Mouse (Mus musculus) intestine, embryonic 14.5 days (tissue): ENCODE data around the gene Slc25a39. TPM values are rescaled to one million over a fixed set of nuclear protein-coding genes. Genes with fewer than 3 reads are reported as not detected.
"Not testable (repeated sequence)": the region's sequence is repeated elsewhere in the genome, so short reads cannot be mapped to it uniquely, and the experiment has no call there.

Experiments used
- ATAC-seq: fragments of 200-750 bp; cut with Nextera tagmentation; replicated peaks from 2 replicates; pipeline ENCODE4 v1.8.0; 2017; ENCODE audit warnings: low read depth, moderate number of reproducible peaks, moderate TSS enrichment, moderate library complexity; ENCODE audit not compliant: low FRiP score, low TSS enrichment
- DNase-seq: peaks from one replicate; pipeline ENCODE4 v3.0.0-alpha.2; 2018; ENCODE audit warnings: low spot score
- H3K27ac ChIP-seq: fragments of 300-500 bp; sonication (generic); 2 replicates; pipeline ENCODE4 v1.5.1; 2014; ENCODE audit warnings: low read depth, mild to moderate bottlenecking, control low read depth
- H3K27me3 ChIP-seq: fragments of 300-500 bp; sonication (generic); replicated peaks from 2 replicates; pipeline ENCODE4 v1.6.1; 2014; ENCODE audit warnings: low read length, control low read depth; ENCODE audit not compliant: control insufficient read depth, insufficient read depth
- H3K36me3 ChIP-seq: fragments of 300-500 bp; sonication (generic); 2 replicates; pipeline ENCODE4 v1.6.1; 2014; ENCODE audit warnings: low read length, control low read depth; ENCODE audit not compliant: control insufficient read depth, insufficient read depth
- H3K4me1 ChIP-seq: fragments of 300-500 bp; sonication (generic); replicated peaks from 2 replicates; pipeline ENCODE4 v1.6.1; 2014; ENCODE audit warnings: low read length, control low read depth, mixed read lengths; ENCODE audit not compliant: control insufficient read depth, insufficient read depth
- H3K4me2 ChIP-seq: fragments of 300-500 bp; sonication (generic); 2 replicates; pipeline ENCODE4 v1.6.1; 2014; ENCODE audit warnings: low read length
- H3K4me3 ChIP-seq: fragments of 300-500 bp; sonication (generic); 2 replicates; pipeline ENCODE4 v1.5.1; 2014; ENCODE audit warnings: low read depth, low read length, control low read depth, mixed read lengths
- H3K9ac ChIP-seq: fragments of 300-500 bp; sonication (generic); 2 replicates; pipeline ENCODE4 v1.6.1; 2014; ENCODE audit warnings: mild to moderate bottlenecking, low read length
- H3K9me3 ChIP-seq: fragments of 300-500 bp; sonication (generic); 2 replicates; pipeline ENCODE4 v1.6.1; 2016; ENCODE audit warnings: low read length, control low read depth; ENCODE audit not compliant: control insufficient read depth
- WGBS: fragments of 180-500 bp; shearing (Covaris S2); extraction: QIAGEN DNeasy Blood & Tissue Kit; methylation state at CpG from one replicate; pipeline ENCODE4 v1.1.7; 2014; 5-methylcytosine and 5-hydroxymethylcytosine counted together
- polyA plus RNA-seq: library from polyadenylated mRNA; unstranded; fragments of >200 nt; fragmentation: Nextera tagmentation; extraction: Ambion mirVana; gene quantifications from 2 replicates; pipeline ENCODE4 v1.2.1, GENCODE M21; 2014

Gene Slc25a39
- polyA plus RNA-seq, 1 experiment from 2014 or later, result 296 TPM

- no peak for ATAC-seq
- no peaks in the 10 kb centered on the region for H3K27me3 ChIP-seq
- no peak overlapping the region for H3K27ac ChIP-seq
- 43% methylated on average over 7 of the region's 7 CpGs for WGBS
- no peaks in the 10 kb centered on the region for H3K36me3 ChIP-seq
- H3K4me3 ChIP-seq, result no peak overlapping the region
- H3K4me1 ChIP-seq, result 0 out of 2 replicates have a peak, but pooled peaks cover 3% of the 10 kb centered on the region
- no peak for DNase-seq
- H3K4me2 ChIP-seq, result no peak overlapping the region
- no peak overlapping the region for H3K9ac ChIP-seq
- no peaks in the 10 kb centered on the region for H3K9me3 ChIP-seq
Observed at GRCm38 (mm10) chr11:102370285-102370684, 37.5 kb downstream of the Slc25a39 start.

- Histone ChIP-seq H3K27ac (no peak overlapping the region), H3K27me3 (no peaks in the 10 kb centered on the region), H3K4me2 (no peak overlapping the region), H3K4me1 (no peaks in the 10 kb centered on the region), H3K4me3 (no peak overlapping the region), H3K9ac (no peak overlapping the region), H3K36me3 (no peaks in the 10 kb centered on the region), H3K9me3 (no peaks in the 10 kb centered on the region)
- DNase-seq (no peak), ATAC-seq (no peak)
- WGBS, result 72% methylated on average over 4 of the region's 4 CpGs
Observed at GRCm38 (mm10) chr11:102369263-102369662, 38.5 kb downstream of the Slc25a39 start.

GRCm38 (mm10) chr11:102368347-102368746, 39.4 kb downstream of the Slc25a39 start:
- Histone ChIP-seq H3K9me3 (no peaks in the 10 kb centered on the region), H3K9ac (no peak overlapping the region), H3K4me3 (no peak overlapping the region), H3K27me3 (no peaks in the 10 kb centered on the region), H3K36me3 (no peaks in the 10 kb centered on the region), H3K27ac (no peak overlapping the region), H3K4me2 (no peak overlapping the region), H3K4me1 (no peaks in the 10 kb centered on the region)
- ATAC-seq (no peak), DNase-seq (no peak)
- WGBS, result 71% methylated on average over 5 of the region's 5 CpGs

- ATAC-seq (no peak), DNase-seq (no peak)
- Histone ChIP-seq H3K9ac (no peak overlapping the region), H3K27ac (no peak overlapping the region), H3K4me1 (no peaks in the 10 kb centered on the region), H3K36me3 (no peaks in the 10 kb centered on the region), H3K4me3 (no peak overlapping the region), H3K9me3 (no peaks in the 10 kb centered on the region), H3K4me2 (no peak overlapping the region), H3K27me3 (no peaks in the 10 kb centered on the region)
- 76% methylated on average over 9 of the region's 9 CpGs for WGBS
Observed at GRCm38 (mm10) chr11:102367504-102368280, 40.1 kb downstream of the Slc25a39 start.

GRCm38 (mm10) chr11:102366103-102366502, 41.6 kb downstream of the Slc25a39 start, which contains the start of gene Slc4a1:
Slc4a1 (minus strand) TSS chr11:102366203.
- not testable (repeated sequence) for H3K27me3 ChIP-seq, H3K36me3 ChIP-seq, ATAC-seq, H3K9me3 ChIP-seq, H3K4me2 ChIP-seq, DNase-seq, H3K4me1 ChIP-seq, H3K4me3 ChIP-seq, H3K27ac ChIP-seq, H3K9ac ChIP-seq
- whole genome bisulfite sequencing, result 82% methylated on average over 8 of the region's 8 CpGs

- ATAC-seq (no peak), DNase-seq (no peak)
- Histone ChIP-seq H3K4me2 (no peak overlapping the region), H3K9ac (no peak overlapping the region), H3K27me3 (no peaks in the 10 kb centered on the region), H3K4me3 (no peak overlapping the region), H3K4me1 (no peaks in the 10 kb centered on the region), H3K27ac (no peak overlapping the region), H3K36me3 (no peaks in the 10 kb centered on the region), H3K9me3 (no peaks in the 10 kb centered on the region)
- 41% methylated on average over 4 of the region's 4 CpGs for WGBS
Observed at GRCm38 (mm10) chr11:102365699-102366098, 42.0 kb downstream of the Slc25a39 start.

GRCm38 (mm10) chr11:102364570-102365371, 43.0 kb downstream of the Slc25a39 start:
- ATAC-seq, result no peak
- DNase-seq, result no peak
- Histone ChIP-seq H3K4me2 (no peak overlapping the region), H3K9ac (no peak overlapping the region), H3K9me3 (no peaks in the 10 kb centered on the region), H3K36me3 (no peaks in the 10 kb centered on the region), H3K4me3 (no peak overlapping the region), H3K27ac (no peak overlapping the region), H3K27me3 (no peaks in the 10 kb centered on the region), H3K4me1 (no peaks in the 10 kb centered on the region)
- WGBS, result 75% methylated on average over 14 of the region's 14 CpGs

- ATAC-seq, result no peak
- Histone ChIP-seq H3K9me3 (no peaks in the 10 kb centered on the region), H3K4me1 (no peaks in the 10 kb centered on the region), H3K9ac (no peak overlapping the region), H3K4me3 (no peak overlapping the region), H3K4me2 (no peak overlapping the region), H3K27me3 (no peaks in the 10 kb centered on the region), H3K27ac (no peak overlapping the region), H3K36me3 (no peaks in the 10 kb centered on the region)
- WGBS, result 54% methylated on average over 2 of the region's 2 CpGs
- no peak for DNase-seq
Observed at GRCm38 (mm10) chr11:102363623-102364022, 44.1 kb downstream of the Slc25a39 start.
